Mouse (Mus musculus): ENCODE results near the gene Ccng2. TPM values are rescaled to one million over a fixed set of nuclear protein-coding genes. Genes with fewer than 3 reads are reported as not detected.
A peak's percentile ranks its signal among the peaks of the same experiment; 100 is the strongest.

Gene Ccng2
- total RNA-seq, 2 experiments from 2014 or later: 19.7 to 21.2 TPM

DNA sequence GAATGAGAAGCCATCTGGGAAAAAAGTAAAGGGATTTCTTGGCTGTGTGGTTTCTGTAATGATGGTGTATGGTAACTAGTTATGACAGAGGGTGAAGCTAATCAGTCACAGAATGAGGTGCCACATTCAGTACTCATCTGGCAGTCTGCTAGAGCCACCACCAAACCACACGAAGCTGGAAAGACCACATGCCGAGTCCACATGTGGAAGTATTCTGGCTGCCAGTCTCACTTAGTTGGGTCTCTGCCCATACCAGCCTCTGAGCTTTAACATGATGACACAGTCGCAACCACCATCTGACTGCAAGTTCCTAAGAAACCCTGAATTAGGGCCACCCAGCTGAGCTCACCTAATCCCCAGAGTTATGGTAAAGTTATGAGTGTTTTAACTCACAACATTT is 6.1 kb upstream of the Ccng2 start:
- intact Hi-C loops (cut with DNase I): no loop called here
- no peak for DNase-seq

DNA sequence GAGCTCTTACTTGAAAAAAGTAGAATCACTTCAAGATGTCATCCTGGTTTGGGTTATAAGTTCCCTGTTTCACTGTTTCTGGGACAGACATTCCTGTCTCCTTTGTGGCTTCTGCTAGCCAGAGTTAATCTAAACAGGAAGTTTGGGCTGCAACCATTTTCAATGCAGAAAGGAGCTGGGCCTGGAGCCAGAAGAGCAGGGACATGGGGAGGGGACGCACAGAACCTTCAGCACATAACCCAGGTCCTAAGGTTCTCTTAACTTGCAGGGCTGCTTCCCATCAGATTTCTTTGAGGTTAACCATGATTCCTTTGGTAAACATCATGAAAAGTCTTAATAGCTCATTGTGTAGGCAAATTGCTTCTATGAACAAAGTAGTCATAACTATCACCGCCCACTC is 4.3 kb upstream of the Ccng2 start:
- intact Hi-C loops (cut with DNase I): no loop called here
- no peak for DNase-seq

DNA sequence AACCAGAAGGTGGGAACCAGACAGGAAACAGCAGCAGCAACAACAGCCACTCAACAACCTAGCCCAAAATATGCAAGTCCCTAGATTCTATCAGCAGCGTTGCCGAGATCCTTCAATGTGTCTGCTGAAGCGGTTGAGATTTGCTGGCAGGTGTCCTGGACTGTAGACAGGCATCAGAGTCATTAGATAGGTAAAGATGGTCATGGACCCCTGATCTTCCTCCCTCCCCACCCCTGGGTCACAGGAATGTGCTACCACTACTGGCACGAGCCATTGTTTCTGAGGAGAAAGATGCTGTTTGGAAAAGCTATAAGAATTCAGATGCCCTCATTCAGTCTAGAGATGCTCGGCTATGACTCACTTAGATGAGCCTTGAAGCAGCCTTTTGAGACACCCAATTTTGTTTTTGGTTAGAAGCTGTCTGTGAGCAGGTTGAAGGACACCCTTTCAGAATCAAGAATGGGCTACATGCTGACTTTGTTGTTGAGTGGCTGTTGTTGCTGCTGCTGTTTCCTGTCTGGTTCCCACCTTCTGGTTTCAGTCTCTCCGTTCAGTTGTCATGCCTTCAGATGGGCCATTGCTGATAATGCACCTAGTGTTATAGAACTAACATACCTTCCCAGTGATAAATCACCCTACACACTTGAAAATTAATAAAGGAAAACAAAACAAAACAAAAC is 3.5 kb upstream of the Ccng2 start:
- intact Hi-C loops (cut with DNase I): no loop called here
- no peak for DNase-seq

DNA sequence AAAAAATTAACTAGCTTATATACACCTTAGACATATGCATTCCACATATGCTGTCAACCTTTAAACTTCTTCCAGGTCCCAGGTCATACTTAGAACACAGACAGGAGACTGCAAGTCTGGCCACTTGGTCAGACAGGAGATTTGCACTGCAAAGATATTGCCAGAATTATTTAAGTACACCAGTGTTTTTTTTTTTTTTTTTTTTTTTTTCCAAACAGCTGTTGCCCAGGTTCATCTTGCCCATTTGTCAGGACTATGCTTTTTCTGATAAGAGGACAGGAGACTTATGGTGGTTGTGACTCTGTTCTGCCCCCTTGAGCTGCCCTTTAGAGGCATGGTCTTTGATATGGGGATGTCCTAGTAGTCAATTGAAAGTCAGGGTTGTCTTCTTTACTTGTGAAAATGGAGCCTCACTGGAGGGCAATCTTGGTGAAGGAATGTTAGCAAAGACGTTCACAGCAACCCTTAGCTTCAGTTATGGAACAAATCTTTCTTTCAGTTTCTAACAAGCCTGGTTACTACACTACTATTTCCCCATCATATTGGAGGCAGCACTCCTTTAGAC is 2.8 kb upstream of the Ccng2 start:
- intact Hi-C loops (cut with DNase I): no loop called here
- DNase-seq: no peak

DNA sequence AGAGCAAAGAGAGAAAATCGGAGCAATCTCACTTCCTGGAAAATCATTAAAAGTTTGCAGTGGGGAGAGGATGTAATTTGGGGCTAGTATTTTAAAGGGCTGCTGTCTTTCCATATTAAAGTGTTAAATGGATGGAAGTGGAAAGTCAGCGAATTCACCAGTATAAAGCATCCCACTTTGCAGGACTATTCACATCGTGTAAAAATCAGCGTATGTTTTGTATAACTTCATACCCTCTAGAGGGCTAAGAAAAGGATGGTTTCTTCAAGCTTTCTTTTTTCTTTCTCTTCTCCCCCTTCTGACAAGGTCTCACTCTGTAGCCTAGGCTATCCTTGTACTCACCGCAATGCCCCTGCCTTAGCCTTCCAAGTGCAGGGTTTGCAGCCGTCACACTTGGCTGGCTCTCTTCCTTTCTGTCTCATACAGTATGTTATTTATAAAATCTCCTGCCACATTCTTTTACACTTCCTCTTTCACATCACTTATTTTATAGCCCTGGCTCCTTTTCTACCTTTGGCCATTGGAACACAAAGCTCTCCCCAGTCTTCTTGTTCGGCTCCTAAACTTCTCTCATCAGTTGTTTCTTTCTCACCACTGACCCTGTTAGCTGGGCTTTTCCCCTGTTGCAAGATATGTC is 1.8 kb upstream of the Ccng2 start:
- DNase-seq: peak in 1 of 2 experiments; percentile 17
- intact Hi-C loops (cut with DNase I): loop anchor here (5.0 kb wide), 2 partner anchors 183 to 263 kb away; no protein-coding TSS in a partner anchor

DNA sequence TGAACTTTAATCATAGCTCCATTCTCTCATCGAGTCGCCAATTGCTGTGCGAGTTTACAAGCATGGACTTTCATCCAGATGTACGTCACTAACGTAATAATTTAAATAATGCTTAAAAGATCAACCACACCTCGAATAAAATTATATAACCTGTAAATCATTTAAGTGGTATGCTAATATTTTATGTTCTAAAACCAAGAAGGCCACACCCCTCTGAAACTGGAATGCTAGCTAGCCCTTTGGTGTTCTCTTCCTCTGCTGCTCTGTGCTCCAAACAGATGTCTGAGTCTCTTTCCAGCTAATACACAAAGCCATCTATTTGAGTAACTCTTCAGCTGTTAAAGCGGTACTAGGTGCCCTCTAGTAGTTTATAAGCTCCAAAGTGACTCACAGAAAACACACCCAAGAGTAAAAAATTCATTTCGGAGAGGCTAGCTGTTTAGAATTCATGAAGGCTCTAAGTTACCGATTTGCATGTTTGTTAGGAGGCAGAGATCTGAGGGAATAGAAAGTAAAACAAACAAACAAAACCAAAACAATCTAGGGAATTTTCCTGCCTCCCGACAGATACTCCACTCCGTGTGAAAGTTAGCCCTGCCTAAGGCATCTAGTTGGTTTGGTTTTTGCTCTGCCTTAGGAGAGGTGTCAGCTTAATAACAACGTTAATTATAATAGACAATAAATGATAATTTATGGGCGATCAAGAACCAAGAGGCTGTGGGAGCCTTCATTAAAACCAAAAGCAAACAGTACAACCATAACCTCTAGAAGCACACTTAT is 1.1 kb upstream of the Ccng2 start:
- DNase-seq: peak; percentile 20 to 32
- intact Hi-C loops (cut with DNase I): loop anchor here (5.0 kb wide), 2 partner anchors 184 to 264 kb away; no protein-coding TSS in a partner anchor

DNA sequence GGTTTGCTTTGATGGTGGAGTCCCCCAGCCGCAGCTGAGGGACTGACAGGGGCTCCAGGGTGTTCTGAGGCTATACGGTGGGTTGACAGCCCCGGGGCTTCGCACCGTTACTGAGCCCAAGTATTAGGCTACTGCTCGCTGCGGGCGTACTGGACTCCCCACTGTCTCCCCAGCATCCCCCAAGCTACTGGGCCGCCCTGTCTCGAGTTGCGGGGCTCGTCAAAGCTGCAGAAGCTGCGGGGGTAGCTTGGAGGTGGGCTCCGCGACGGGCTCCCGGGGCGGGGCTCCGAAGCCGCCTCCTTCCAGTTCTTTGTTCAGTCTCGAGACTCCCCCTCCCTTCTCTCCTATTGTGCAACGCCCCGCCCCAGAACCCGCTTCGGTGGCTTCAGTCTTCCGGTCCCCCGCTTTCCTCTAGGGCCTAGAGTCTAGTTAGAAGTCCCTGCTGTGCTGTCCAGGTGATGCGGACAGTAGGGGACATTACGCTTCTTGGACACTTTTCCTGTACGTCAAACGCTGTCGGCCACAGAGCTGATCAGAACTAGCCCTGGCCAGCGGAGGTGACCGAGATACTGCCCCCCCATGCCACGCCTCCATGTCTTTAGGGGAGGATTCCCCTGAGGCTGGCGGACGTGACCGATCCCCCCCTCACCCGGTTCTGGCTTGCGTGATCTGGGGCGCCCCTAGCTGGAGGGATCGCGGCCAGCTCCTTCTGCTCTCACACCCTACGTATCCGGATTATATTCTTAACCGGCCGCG is 972 bp downstream of the Ccng2 start:
- intact Hi-C loops (cut with DNase I): loop anchor here (1.0 to 5.0 kb wide), 4 partner anchors 62 to 266 kb away; partner anchors contain the start of genes 2010109A12Rik and Ccni
- DNase-seq: peak; percentile 86

DNA sequence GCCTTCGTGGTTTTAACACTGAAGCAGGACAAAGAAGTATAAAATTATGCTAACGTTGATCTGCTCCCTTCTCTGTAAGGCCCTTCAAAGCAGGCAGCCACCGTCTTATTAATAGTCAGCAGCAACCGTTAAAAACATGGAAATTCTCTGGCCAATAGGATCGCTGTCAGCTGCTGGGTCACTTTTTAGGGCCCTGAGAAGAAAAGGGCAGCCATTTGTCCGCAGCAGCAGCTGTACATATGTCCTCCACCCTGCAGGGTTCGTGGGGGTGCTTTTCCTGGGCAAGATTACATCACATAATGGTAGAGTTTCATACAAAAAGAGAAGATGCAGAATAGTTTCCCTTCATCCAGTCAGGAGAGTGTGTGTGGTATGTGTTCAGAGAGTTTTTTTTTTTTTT is 3.0 kb downstream of the Ccng2 start:
- no peak for DNase-seq
- intact Hi-C loops (cut with DNase I): no loop called here

DNA sequence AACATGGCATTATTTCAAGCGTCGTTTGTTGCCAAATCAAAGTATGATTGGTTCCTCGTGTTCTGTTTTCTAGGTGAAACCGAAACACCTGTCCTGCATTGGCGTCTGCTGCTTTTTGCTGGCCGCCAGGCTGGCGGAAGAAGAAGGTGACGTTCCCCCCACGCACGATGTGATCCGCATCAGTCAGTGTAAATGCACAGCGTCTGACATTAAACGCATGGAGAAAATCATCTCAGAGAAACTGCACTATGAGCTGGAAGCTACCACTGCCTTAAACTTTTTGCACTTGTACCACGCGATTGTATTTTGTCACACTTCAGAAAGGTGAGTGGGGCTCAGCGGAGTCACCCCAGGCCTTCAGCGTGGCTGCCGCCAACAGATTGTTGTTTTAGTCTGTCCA is 3.7 kb downstream of the Ccng2 start:
- DNase-seq: no peak
- intact Hi-C loops (cut with DNase I): no loop called here

DNA sequence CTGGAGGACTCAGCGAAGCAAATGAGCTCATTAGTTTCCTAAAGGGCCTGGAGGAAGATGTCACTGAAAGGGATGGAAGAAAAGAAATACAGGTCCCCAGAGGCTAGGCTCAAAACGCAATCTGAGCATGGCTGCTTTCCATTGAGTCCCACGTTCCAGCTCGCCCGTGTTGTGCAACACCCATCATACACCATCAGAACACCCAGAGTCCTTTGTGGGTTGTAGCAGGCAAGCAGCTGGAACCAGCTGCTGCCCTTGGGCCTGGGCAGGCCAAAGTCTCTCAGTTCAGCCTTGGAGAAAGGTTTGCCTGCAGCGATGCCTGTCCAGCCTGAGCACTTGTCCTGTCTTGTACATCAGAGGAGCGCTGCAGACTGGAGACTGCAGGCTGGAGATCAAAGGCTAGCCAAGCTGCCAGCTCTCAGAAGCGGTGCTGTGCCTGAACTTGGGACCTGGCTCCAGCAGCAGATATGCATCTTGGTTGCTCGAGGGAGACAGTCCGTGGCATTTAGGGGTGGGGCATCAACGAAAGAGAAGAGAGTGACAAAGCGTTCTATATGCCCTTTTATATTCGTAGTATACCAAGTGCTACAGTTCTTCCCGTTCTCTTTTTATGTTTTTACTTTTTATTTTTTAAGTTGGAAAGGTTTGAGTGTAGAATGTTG is 15.5 kb downstream of the Ccng2 start:
- intact Hi-C loops (cut with DNase I): no loop called here
- DNase-seq: peak; percentile 74 to 77

DNA sequence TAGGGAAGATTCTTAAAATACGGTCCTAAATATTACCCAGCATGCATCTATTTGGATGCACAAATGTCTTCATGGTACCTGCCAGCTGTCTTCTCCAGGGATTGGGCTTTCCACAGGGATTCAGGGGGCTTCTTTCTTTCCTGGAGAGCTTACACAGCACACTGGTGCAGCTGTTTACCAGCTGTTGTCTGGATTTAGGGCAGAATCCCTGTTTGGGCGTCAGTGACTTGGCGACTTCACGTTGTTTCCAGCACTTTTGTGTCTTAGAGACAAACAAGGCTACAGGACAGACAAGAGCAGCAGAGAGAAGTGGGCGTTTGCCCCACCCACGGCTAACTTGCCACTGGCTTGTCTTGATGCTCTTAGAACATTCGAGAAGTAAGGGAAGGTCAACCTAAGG is 16.1 kb downstream of the Ccng2 start:
- intact Hi-C loops (cut with DNase I): no loop called here
- peak; percentile 70 to 72 for DNase-seq

DNA sequence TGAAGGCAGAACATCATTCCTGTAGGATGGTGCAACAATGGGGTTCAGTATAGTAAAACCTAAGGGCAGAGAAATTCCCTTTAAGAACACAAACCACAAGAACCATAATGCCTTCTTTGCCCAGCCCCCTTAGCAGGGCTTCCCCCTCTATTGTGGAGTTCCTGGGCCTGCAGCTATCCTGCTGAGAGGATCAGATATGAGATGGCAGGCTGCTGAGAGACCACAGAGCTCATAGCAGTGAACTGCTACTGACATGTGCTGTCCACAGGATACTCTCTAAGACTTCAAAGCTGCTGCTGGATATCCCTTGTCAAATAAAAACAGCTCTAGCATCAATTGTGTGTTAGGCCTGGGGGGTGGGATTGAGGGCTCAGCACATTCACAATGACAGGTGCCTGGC is 21.5 kb downstream of the Ccng2 start:
- DNase-seq: no peak
- intact Hi-C loops (cut with DNase I): no loop called here

DNA sequence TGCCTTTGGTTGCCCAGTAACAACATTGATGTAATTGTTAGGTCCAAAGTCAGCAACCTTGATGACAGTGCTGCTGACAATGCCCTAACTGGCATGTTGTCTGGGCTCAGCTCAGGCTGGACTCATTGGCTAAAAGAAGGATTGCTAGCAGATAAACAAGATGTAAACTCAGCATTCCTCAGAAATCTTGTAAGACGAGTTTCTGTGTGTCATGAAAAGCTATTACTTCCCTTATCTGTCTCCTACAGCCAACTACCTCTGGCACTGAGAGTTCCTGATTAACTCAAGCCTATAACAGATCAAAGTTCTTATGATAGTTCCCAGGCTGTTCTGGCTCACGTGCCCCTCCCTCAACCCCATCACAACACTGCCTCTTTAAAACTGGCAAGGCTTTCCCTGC is 23.2 kb downstream of the Ccng2 start:
- intact Hi-C loops (cut with DNase I): no loop called here
- no peak for DNase-seq

DNA sequence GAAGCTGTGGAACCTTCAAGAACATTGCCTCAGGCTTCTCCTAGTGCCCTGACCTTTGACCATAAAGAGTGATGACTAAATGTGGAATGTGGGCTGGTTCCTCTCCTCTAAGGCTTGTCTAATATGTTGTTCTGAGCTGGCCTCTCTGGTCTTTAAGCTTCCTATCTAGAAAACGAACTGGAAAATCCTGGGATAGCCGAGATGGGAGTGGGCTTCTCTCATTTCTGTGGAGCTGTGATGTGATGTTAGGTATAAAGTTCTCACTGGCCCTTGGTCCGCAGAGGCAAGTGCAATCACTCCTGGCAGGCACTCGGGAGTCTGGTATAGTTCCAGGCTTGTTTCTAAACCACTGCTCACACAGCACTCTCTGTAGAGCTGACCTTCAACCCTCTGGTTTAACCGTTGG is 29.3 kb downstream of the Ccng2 start:
- intact Hi-C loops (cut with DNase I): no loop called here
- no peak for DNase-seq

DNA sequence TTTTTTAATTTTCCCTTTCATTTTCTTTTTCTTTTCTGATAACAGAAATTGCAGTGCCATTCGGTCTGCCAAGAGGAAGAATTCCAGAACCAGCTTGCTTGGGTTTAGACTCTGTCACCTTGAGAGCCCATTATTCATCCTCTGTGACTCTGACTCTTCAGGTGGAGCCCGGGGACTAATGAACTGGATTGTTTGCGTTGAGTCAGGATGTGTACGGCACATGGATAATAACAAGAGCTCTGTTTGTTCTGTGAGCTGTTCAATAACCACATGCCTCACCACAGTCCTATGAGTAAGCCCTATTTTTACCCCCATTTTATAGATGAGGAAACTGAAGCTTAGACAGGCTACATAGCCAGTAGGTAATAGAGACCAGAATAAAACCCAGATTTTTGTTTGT is 29.7 kb downstream of the Ccng2 start:
- no peak for DNase-seq
- intact Hi-C loops (cut with DNase I): no loop called here

DNA sequence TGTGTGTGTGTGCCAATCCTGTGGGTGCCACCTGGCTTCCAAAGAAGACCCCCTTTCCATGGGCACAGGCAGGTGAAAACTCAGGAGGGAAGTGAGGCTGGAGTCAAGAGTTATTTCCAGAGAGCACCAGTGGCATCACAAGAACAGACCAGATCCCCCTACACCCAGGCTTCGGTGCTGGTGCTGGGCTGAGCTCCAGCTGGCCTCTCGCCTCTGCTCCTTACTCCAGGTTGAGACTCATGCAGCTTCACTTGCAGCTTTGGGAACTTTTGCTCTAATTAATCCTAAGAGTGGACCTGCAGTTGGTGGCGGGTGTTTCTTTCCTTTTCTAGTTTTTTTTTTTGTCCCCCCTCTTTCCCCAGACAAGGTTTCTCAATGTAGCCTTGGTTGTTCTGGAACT is 30.3 kb downstream of the Ccng2 start:
- intact Hi-C loops (cut with DNase I): no loop called here
- no peak for DNase-seq

DNA sequence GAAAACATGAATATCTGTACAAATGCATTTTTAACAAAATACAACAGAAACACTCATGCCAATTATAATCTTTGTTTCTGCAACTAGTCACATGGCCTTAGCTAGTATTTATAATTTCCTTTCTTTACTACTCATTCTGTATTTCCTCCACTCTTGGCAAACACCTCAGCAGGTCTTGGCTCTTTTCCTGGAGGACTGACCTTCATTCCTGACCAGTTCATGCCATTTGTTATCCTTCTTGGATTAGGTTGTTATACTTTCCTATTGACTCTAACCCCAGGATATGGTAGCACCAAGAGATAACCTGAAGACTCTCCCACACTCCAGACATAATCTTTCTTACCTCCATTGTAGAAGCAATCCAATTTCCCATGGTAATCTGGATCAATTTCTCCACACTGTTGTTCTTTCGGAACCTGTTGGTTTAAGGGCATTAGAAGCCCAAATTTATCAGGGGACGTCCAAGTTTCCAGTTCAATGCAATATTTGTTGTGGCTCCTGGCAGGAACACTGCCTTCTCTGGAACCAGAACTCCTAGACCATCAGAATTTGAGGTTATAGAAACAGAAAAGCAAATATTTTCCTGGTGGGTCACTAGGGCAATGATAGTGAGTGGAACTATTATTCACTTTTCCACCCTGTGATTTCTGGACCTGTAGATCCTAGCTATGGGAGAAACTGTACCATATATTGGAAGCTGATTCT is 38.2 kb downstream of the Ccng2 start:
- intact Hi-C loops (cut with DNase I): no loop called here
- DNase-seq: peak; percentile 8 to 11

DNA sequence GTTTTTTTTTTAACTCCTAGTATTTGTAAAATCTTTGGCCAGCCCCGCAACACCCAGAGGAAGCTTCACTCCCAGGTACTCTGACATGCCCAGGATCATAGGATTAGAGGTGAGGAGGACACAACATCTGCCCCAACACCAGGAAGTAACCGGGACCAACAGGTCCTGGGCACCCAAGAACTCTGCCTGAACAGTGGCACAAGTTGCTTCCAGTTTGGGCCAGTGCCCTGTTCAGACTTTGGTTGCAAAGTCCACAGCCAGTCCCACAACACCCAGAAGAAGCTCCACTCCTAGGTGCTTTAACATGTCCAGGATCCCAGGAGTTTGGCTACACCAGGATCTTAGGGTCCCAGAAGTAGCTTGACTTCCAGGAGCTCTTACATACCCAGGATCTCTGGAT is 41.9 kb downstream of the Ccng2 start:
- no peak for DNase-seq
- intact Hi-C loops (cut with DNase I): no loop called here

DNA sequence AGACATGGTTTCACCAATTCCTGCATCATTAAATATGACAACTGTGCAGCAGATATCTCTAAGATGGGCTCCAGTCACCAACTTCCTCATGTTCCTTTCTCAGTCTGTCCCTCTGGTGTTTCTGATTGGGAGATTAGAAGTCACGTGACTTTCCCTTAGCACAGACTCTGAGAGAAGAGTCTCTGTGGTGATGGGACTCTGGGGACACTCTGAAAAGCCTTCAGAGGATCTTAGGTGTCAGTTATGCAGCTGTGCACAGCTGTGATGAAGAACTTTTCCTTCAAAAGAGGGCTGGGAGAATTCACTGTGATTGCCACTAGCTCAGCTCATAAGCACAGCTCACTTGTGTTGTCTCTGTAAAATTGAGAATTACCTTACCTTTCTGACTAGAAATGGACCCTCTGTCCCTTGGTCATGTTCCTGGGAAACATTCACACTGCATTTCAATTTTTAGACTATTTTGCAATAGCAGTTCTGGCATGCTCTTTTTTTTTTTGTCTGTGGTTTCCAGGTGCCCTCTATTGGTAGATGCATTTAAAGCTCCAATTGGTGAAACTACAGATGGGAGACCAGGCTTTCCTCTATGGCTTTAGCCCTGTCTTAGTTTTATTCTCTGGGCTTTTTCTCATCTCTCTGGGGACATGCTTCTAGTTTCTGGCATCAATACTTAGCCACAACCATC is 56.4 kb downstream of the Ccng2 start:
- DNase-seq: peak; percentile 28 to 43
- intact Hi-C loops (cut with DNase I): loop anchor here (1.0 to 10.0 kb wide), 3 partner anchors 142 to 639 kb away; partner anchors contain the start of gene Shroom3

Data from heart, postnatal 10 days (tissue).